Mouse (Mus musculus) forebrain, embryonic 16.5 days (tissue): ENCODE data around the gene Trim63. TPM values are rescaled to one million over a fixed set of nuclear protein-coding genes. Genes with fewer than 3 reads are reported as not detected.

Experiments used
- ATAC-seq: fragments of 200-750 bp; cut with Nextera tagmentation; 2 replicates; pipeline ENCODE4 v1.8.0; 2017; ENCODE audit warnings: mild to moderate bottlenecking, moderate library complexity
- H3K27ac ChIP-seq: fragments of 300-500 bp; sonication (generic); 2 replicates; pipeline ENCODE4 v1.5.1; 2014; ENCODE audit warnings: low read length, control low read depth
- H3K27me3 ChIP-seq: fragments of 300-500 bp; sonication (generic); replicated peaks from 2 replicates; pipeline ENCODE4 v1.6.1; 2014; ENCODE audit warnings: low read length; ENCODE audit not compliant: control insufficient read depth, insufficient read depth
- H3K36me3 ChIP-seq: fragments of 300-500 bp; sonication (generic); 2 replicates; pipeline ENCODE4 v1.6.1; 2014; ENCODE audit not compliant: control insufficient read depth, insufficient read depth
- H3K4me1 ChIP-seq: fragments of 300-500 bp; sonication (generic); replicated peaks from 2 replicates; pipeline ENCODE4 v1.6.1; 2014; ENCODE audit warnings: low read length; ENCODE audit not compliant: control insufficient read depth, insufficient read depth
- H3K4me2 ChIP-seq: fragments of 300-500 bp; sonication (generic); 2 replicates; pipeline ENCODE4 v1.6.1; 2014; ENCODE audit warnings: mild to moderate bottlenecking, low read length, control low read depth
- H3K4me3 ChIP-seq: fragments of 300-500 bp; sonication (generic); replicated peaks from 2 replicates; pipeline ENCODE4 v1.5.1; 2014; ENCODE audit warnings: mild to moderate bottlenecking, low read length, control low read depth
- H3K9ac ChIP-seq: fragments of 300-500 bp; sonication (generic); replicated peaks from 2 replicates; pipeline ENCODE4 v1.6.1; 2014; ENCODE audit warnings: low read depth, low read length, control low read depth
- H3K9me3 ChIP-seq: fragments of 300-500 bp; sonication (generic); 2 replicates; pipeline ENCODE4 v1.6.1; 2016; ENCODE audit warnings: low read length; ENCODE audit not compliant: control insufficient read depth
- WGBS: fragments of 180-500 bp; shearing (Covaris S2); extraction: QIAGEN DNeasy Blood & Tissue Kit; methylation state at CpG from one replicate; pipeline ENCODE4 v1.1.7; 2014; 5-methylcytosine and 5-hydroxymethylcytosine counted together
- polyA plus RNA-seq: library from polyadenylated mRNA; unstranded; fragments of >200 nt; fragmentation: Nextera tagmentation; extraction: Ambion mirVana; gene quantifications from 2 replicates; pipeline ENCODE4 v1.2.1, GENCODE M21; 2015

Trim63 gene
- polyA plus RNA-seq, 1 experiment from 2014 or later: 0.15 TPM

GRCm38 (mm10) chr4:134371316-134371855 is 56.5 kb downstream of the Trim63 start:
- Histone ChIP-seq H3K27ac (no peak overlapping the region), H3K36me3 (no peaks in the 10 kb centered on the region), H3K4me2 (peak overlapping the region; percentile 98), H3K4me3 (peak overlapping the region; percentile 59), H3K4me1 (peaks cover 18% of the 10 kb centered on the region), H3K27me3 (peaks cover 31% of the 10 kb centered on the region), H3K9ac (no peak overlapping the region), H3K9me3 (no peaks in the 10 kb centered on the region)
- WGBS: 2% methylated on average over 17 of the region's 17 CpGs
- ATAC-seq: no peak

GRCm38 (mm10) chr4:134372294-134372747 is 57.4 kb downstream of the Trim63 start:
- peak overlapping the region; percentile 98 for H3K4me2 ChIP-seq
- no peaks in the 10 kb centered on the region for H3K9me3 ChIP-seq
- H3K4me1 ChIP-seq: peaks cover 18% of the 10 kb centered on the region
- peaks cover 31% of the 10 kb centered on the region for H3K27me3 ChIP-seq
- peak; percentile 88 for ATAC-seq
- H3K27ac ChIP-seq: no peak overlapping the region
- peak overlapping the region; percentile 56 for H3K9ac ChIP-seq
- under 1% methylated on average over 16 of the region's 16 CpGs for whole genome bisulfite sequencing
- peak overlapping the region; percentile 59 for H3K4me3 ChIP-seq
- H3K36me3 ChIP-seq: no peaks in the 10 kb centered on the region

GRCm38 (mm10) chr4:134373295-134373694 is 58.4 kb downstream of the Trim63 start:
- Histone ChIP-seq H3K4me3 (no peak overlapping the region), H3K4me2 (no peak overlapping the region), H3K9me3 (no peaks in the 10 kb centered on the region), H3K36me3 (no peaks in the 10 kb centered on the region), H3K4me1 (peaks cover 18% of the 10 kb centered on the region), H3K27me3 (peaks cover 31% of the 10 kb centered on the region), H3K9ac (no peak overlapping the region), H3K27ac (no peak overlapping the region)
- no peak for ATAC-seq
- WGBS: 78% methylated on average over 8 of the region's 8 CpGs

GRCm38 (mm10) chr4:134374306-134374705 is 59.4 kb downstream of the Trim63 start:
- Histone ChIP-seq H3K36me3 (no peaks in the 10 kb centered on the region), H3K27ac (no peak overlapping the region), H3K9ac (no peak overlapping the region), H3K4me1 (peaks cover 18% of the 10 kb centered on the region), H3K27me3 (peaks cover 29% of the 10 kb centered on the region), H3K9me3 (no peaks in the 10 kb centered on the region), H3K4me2 (no peak overlapping the region), H3K4me3 (no peak overlapping the region)
- no peak for ATAC-seq
- WGBS: 60% methylated on average over 1 of the region's 1 CpGs

- Histone ChIP-seq H3K27me3 (no peaks in the 10 kb centered on the region), H3K9me3 (no peaks in the 10 kb centered on the region), H3K36me3 (no peaks in the 10 kb centered on the region), H3K27ac (no peak overlapping the region), H3K9ac (no peak overlapping the region), H3K4me2 (no peak overlapping the region), H3K4me3 (no peak overlapping the region), H3K4me1 (no peaks in the 10 kb centered on the region; the same call in 1 of the 2 replicates)
- no peak for ATAC-seq
- WGBS: 46% methylated on average over 9 of the region's 10 CpGs
Measured at GRCm38 (mm10) chr4:134378089-134378615, 63.2 kb downstream of the Trim63 start.

Other genes starting within 250 kb of the Trim63 start
- 0.91 and 1.4 TPM in 2 replicates for gene Cd52, start 220.0 kb upstream of the Trim63 start, polyA plus RNA-seq
- gene Ubxn11, start 212.6 kb upstream of the Trim63 start, polyA plus RNA-seq: 13.3 and 13.6 TPM in 2 replicates
- 321 and 354 TPM in 2 replicates for gene Sh3bgrl3, start 186.3 kb upstream of the Trim63 start, polyA plus RNA-seq
- 20.1 and 21.5 TPM in 2 replicates for gene Cep85, start 128.0 kb upstream of the Trim63 start, polyA plus RNA-seq
- not detected in 2 replicates for gene Gm7534, start 112.1 kb upstream of the Trim63 start, polyA plus RNA-seq
- not detected in 2 replicates for gene Catsper4, start 87.7 kb upstream of the Trim63 start, polyA plus RNA-seq
- 0.21 and 0.33 TPM in 2 replicates for gene Cnksr1, start 76.7 kb upstream of the Trim63 start, polyA plus RNA-seq
- gene E130218I03Rik, start 71.5 kb upstream of the Trim63 start, polyA plus RNA-seq: 0.31 and 0.61 TPM in 2 replicates
- gene Zfp593, start 69.5 kb upstream of the Trim63 start, polyA plus RNA-seq: 17.1 TPM in 2 replicates
- not detected in 2 replicates for gene Gm30191, start 68.2 kb upstream of the Trim63 start, polyA plus RNA-seq
- gene Grrp1, start 61.0 kb upstream of the Trim63 start, polyA plus RNA-seq: 12.2 and 12.5 TPM in 2 replicates
- gene Pdik1l, start 27.2 kb upstream of the Trim63 start, polyA plus RNA-seq: 46.7 and 47.1 TPM in 2 replicates
- 0.15 and 0.17 TPM in 2 replicates for gene Slc30a2, start 28.1 kb downstream of the Trim63 start, polyA plus RNA-seq
- gene Extl1, start 68.7 kb downstream of the Trim63 start, polyA plus RNA-seq: 0.45 and 0.56 TPM in 2 replicates
- 8.1 and 9.3 TPM in 2 replicates for gene Pafah2, start 81.2 kb downstream of the Trim63 start, polyA plus RNA-seq
- gene Stmn1, start 153.2 kb downstream of the Trim63 start, polyA plus RNA-seq: 7,901 and 8,250 TPM in 2 replicates
- 14.4 and 14.7 TPM in 2 replicates for gene Paqr7, start 181.6 kb downstream of the Trim63 start, polyA plus RNA-seq
- gene Aunip, start 195.9 kb downstream of the Trim63 start, polyA plus RNA-seq: 4.2 and 4.4 TPM in 2 replicates
- gene Mtfr1l, start 220.3 kb downstream of the Trim63 start, polyA plus RNA-seq: 166 and 180 TPM in 2 replicates
- gene Selenon, start 237.0 kb downstream of the Trim63 start, polyA plus RNA-seq: 7.9 and 8.1 TPM in 2 replicates